Mouse (Mus musculus) lung, postnatal 36 days (tissue): ENCODE measurements at regions not wholly inside any gene's neighbourhood (a gene's known extent, or its start where the extent isn't known, plus 50 kb on each side); places are given as distances from the start of the nearest gene placed in this dataset.
A peak's percentile ranks its signal among the peaks of the same experiment; 100 is the strongest.
"Not testable (repeated sequence)": the region's sequence is repeated elsewhere in the genome, so short reads cannot be mapped to it uniquely, and the experiment has no call there.

Source experiments
- DNase-seq: peaks from one replicate; pipeline ENCODE4 v3.0.0; 2022; ENCODE audit warnings: mixed read lengths

- no peak for DNase-seq
Measured at GRCm38 (mm10) chr6:149246166-149246701, 57.7 kb upstream of the Amn1 start.

GRCm38 (mm10) chr6:149245716-149246115, 57.2 kb upstream of the Amn1 start:
- DNase-seq = not testable (repeated sequence)

- DNase-seq = no peak
Measured at GRCm38 (mm10) chr6:149244159-149244558, 55.6 kb upstream of the Amn1 start.

GRCm38 (mm10) chr6:149243384-149243783, 54.9 kb upstream of the Amn1 start:
- DNase-seq = no peak

- peak; percentile 63 for DNase-seq
Measured at GRCm38 (mm10) chr6:149238333-149238732, 49.8 kb upstream of the Amn1 start.
